Mouse (Mus musculus): Measurements from ENCODE around the gene Hnrnpdl.

- TF ChIP-seq GATA1 (IDR thresholded peaks at IDR 0.05; ENCODE audit: low read length) (no peak), TAL1 (IDR thresholded peaks at IDR 0.05; ENCODE audit: low read length) (no peak)
Measured at GRCm38 (mm10) chr5:100005896-100006295, 33.6 kb downstream of the Hnrnpdl start.
